Mouse (Mus musculus): ENCODE results near the gene Zfp791. TPM values are rescaled to one million over a fixed set of nuclear protein-coding genes. Genes with fewer than 3 reads are reported as not detected.

The Zfp791 gene
- polyA plus RNA-seq, 1 experiment from 2014 or later: 2.3 TPM

- H3K36me3 ChIP-seq: peaks cover 25% of the 10 kb centered on the region
- no peak within 1 kb of the TSS for H3K27ac ChIP-seq
- no peaks in the 10 kb centered on the region for H3K27me3 ChIP-seq
- no peak within 1 kb of the TSS for H3K9ac ChIP-seq
- no peaks in the 10 kb centered on the region for H3K9me3 ChIP-seq
- no peak for ATAC-seq (ENCODE audit: insufficient number of reproducible peaks, insufficient read depth, low FRiP score, low TSS enrichment)
- no peak within 1 kb of the TSS for H3K4me2 ChIP-seq (replicated peaks)
- H3K4me1 ChIP-seq: no peaks in the 10 kb centered on the region
- no peak within 1 kb of the TSS for H3K4me3 ChIP-seq
These were observed 54.9 kb downstream of the Zfp791 start, which contains the start of gene Gm5741 for GRCm38 (mm10) chr8:85067982-85068381. Gm5741 (minus strand) TSS chr8:85067982.

GRCm38 (mm10) chr8:85067155-85067554 lies 55.7 kb downstream of the Zfp791 start:
- H3K9ac ChIP-seq: no peak overlapping the region
- H3K9me3 ChIP-seq: no peaks in the 10 kb centered on the region
- no peak overlapping the region for H3K4me3 ChIP-seq
- ATAC-seq (ENCODE audit: insufficient number of reproducible peaks, insufficient read depth, low FRiP score, low TSS enrichment): no peak
- H3K4me1 ChIP-seq: no peaks in the 10 kb centered on the region
- WGBS: 96% methylated on average over 2 of the region's 2 CpGs
- peaks cover 32% of the 10 kb centered on the region for H3K36me3 ChIP-seq
- no peak overlapping the region for H3K27ac ChIP-seq
- no peaks in the 10 kb centered on the region for H3K27me3 ChIP-seq
- no peak overlapping the region for H3K4me2 ChIP-seq (replicated peaks)

GRCm38 (mm10) chr8:85065213-85065612 lies 57.7 kb downstream of the Zfp791 start:
- Histone ChIP-seq H3K4me2 (replicated peaks) (no peak overlapping the region), H3K4me1 (peaks cover 18% of the 10 kb centered on the region), H3K9me3 (no peaks in the 10 kb centered on the region), H3K36me3 (peaks cover 32% of the 10 kb centered on the region), H3K27me3 (no peaks in the 10 kb centered on the region), H3K27ac (no peak overlapping the region), H3K9ac (no peak overlapping the region), H3K4me3 (no peak overlapping the region)
- ATAC-seq (ENCODE audit: insufficient number of reproducible peaks, insufficient read depth, low FRiP score, low TSS enrichment): no peak
- WGBS: 34% methylated on average over 2 of the region's 2 CpGs

- H3K4me1 ChIP-seq: peaks cover 18% of the 10 kb centered on the region
- H3K36me3 ChIP-seq: peaks cover 28% of the 10 kb centered on the region; the same call in 1 of the 2 replicates
- H3K9ac ChIP-seq: no peak overlapping the region
- no peak overlapping the region for H3K4me2 ChIP-seq (replicated peaks)
- H3K4me3 ChIP-seq: no peak overlapping the region
- no peaks in the 10 kb centered on the region for H3K9me3 ChIP-seq
- H3K27me3 ChIP-seq: no peaks in the 10 kb centered on the region
- 94% methylated on average over 4 of the region's 4 CpGs for WGBS
- ATAC-seq (ENCODE audit: insufficient number of reproducible peaks, insufficient read depth, low FRiP score, low TSS enrichment): no peak
- H3K27ac ChIP-seq: no peak overlapping the region
These were observed 60.3 kb downstream of the Zfp791 start for GRCm38 (mm10) chr8:85062603-85063002.

GRCm38 (mm10) chr8:85059879-85060616 lies 62.8 kb downstream of the Zfp791 start, which contains the start of gene Fbxw9:
Fbxw9 (plus strand) TSS chr8:85060055.
- H3K36me3 ChIP-seq: peaks cover 32% of the 10 kb centered on the region
- no peaks in the 10 kb centered on the region for H3K9me3 ChIP-seq
- H3K4me3 ChIP-seq: peak within 1 kb of the TSS; percentile 84
- ATAC-seq (ENCODE audit: insufficient number of reproducible peaks, insufficient read depth, low FRiP score, low TSS enrichment): peak; percentile 80
- no peaks in the 10 kb centered on the region for H3K27me3 ChIP-seq
- under 1% methylated on average over 52 of the region's 53 CpGs for WGBS
- H3K27ac ChIP-seq: 0 out of 2 replicates have a peak within 1 kb of the TSS, but pooled peaks have one; percentile 9
- H3K4me1 ChIP-seq: peaks cover 18% of the 10 kb centered on the region
- H3K4me2 ChIP-seq (replicated peaks): peak within 1 kb of the TSS; percentile 96
- peak within 1 kb of the TSS; percentile 66 for H3K9ac ChIP-seq

Small RNAs within 50 kb of the gene (microRNA-seq; reads per million reads assigned to microRNA genes)
- gene Gm23388 (4.4 reads per million, percentile 18 among the genes with 10 or more reads in this experiment), gene Mir7070 (0.73 reads per million)

Other genes starting within 250 kb of the Zfp791 start
- 44.3 and 45.2 TPM in 2 replicates for gene Gcdh, start 229.2 kb downstream of the Zfp791 start, polyA plus RNA-seq (2016; fragmentation: Nextera tagmentation; extraction: Ambion mirVana)
- gene Klf1, start 221.2 kb downstream of the Zfp791 start, polyA plus RNA-seq (2016; fragmentation: Nextera tagmentation; extraction: Ambion mirVana): 4.7 and 5.4 TPM in 2 replicates
- gene Dnase2a, start 214.5 kb downstream of the Zfp791 start, polyA plus RNA-seq (2016; fragmentation: Nextera tagmentation; extraction: Ambion mirVana): 14.8 and 15.4 TPM in 2 replicates
- gene Mast1, start 185.7 kb downstream of the Zfp791 start, polyA plus RNA-seq (2016; fragmentation: Nextera tagmentation; extraction: Ambion mirVana): 5.3 and 5.7 TPM in 2 replicates
- gene Rtbdn, start 176.1 kb downstream of the Zfp791 start, polyA plus RNA-seq (2016; fragmentation: Nextera tagmentation; extraction: Ambion mirVana): 0.50 and 0.52 TPM in 2 replicates
- not detected in 2 replicates for gene Gm49661, start 153.7 kb downstream of the Zfp791 start, polyA plus RNA-seq (2016; fragmentation: Nextera tagmentation; extraction: Ambion mirVana)
- 1,038 and 1,130 TPM in 2 replicates for gene Prdx2, start 153.5 kb downstream of the Zfp791 start, polyA plus RNA-seq (2016; fragmentation: Nextera tagmentation; extraction: Ambion mirVana)
- 104 and 115 TPM in 2 replicates for gene Rnaseh2a, start 153.3 kb downstream of the Zfp791 start, polyA plus RNA-seq (2016; fragmentation: Nextera tagmentation; extraction: Ambion mirVana)
- 8.0 and 9.0 TPM in 2 replicates for gene Junb, start 144.4 kb downstream of the Zfp791 start, polyA plus RNA-seq (2016; fragmentation: Nextera tagmentation; extraction: Ambion mirVana)
- 20.6 TPM in 2 replicates for gene Hook2, start 132.5 kb downstream of the Zfp791 start, polyA plus RNA-seq (2016; fragmentation: Nextera tagmentation; extraction: Ambion mirVana)
- 0.08 TPM in 1 of 2 replicates, not detected in the other for gene Best2, start 108.6 kb downstream of the Zfp791 start, polyA plus RNA-seq (2016; fragmentation: Nextera tagmentation; extraction: Ambion mirVana)
- 125 and 132 TPM in 2 replicates for gene Asna1, start 97.8 kb downstream of the Zfp791 start, polyA plus RNA-seq (2016; fragmentation: Nextera tagmentation; extraction: Ambion mirVana)
- gene Trir, start 96.3 kb downstream of the Zfp791 start, polyA plus RNA-seq (2016; fragmentation: Nextera tagmentation; extraction: Ambion mirVana): 160 and 176 TPM in 2 replicates
- 31.7 and 33.3 TPM in 2 replicates for gene Tnpo2, start 86.2 kb downstream of the Zfp791 start, polyA plus RNA-seq (2016; fragmentation: Nextera tagmentation; extraction: Ambion mirVana)
- 32.8 and 35.8 TPM in 2 replicates for gene Fbxw9, start 63.0 kb downstream of the Zfp791 start, polyA plus RNA-seq (2016; fragmentation: Nextera tagmentation; extraction: Ambion mirVana)
- gene Gm5741, start 55.1 kb downstream of the Zfp791 start, polyA plus RNA-seq (2016; fragmentation: Nextera tagmentation; extraction: Ambion mirVana): 0.90 TPM in 1 of 2 replicates, not detected in the other
- 66.8 and 67.9 TPM in 2 replicates for gene Dhps, start 51.3 kb downstream of the Zfp791 start, polyA plus RNA-seq (2016; fragmentation: Nextera tagmentation; extraction: Ambion mirVana)
- gene Wdr83os, start 42.4 kb downstream of the Zfp791 start, polyA plus RNA-seq (2016; fragmentation: Nextera tagmentation; extraction: Ambion mirVana): 118 and 128 TPM in 2 replicates
- gene Wdr83, start 41.8 kb downstream of the Zfp791 start, polyA plus RNA-seq (2016; fragmentation: Nextera tagmentation; extraction: Ambion mirVana): 48.9 and 49.1 TPM in 2 replicates
- 25.9 and 27.6 TPM in 2 replicates for gene Man2b1, start 39.8 kb downstream of the Zfp791 start, polyA plus RNA-seq (2016; fragmentation: Nextera tagmentation; extraction: Ambion mirVana)
- gene Cks1brt, start 28.8 kb upstream of the Zfp791 start, polyA plus RNA-seq (2016; fragmentation: Nextera tagmentation; extraction: Ambion mirVana): not detected in 2 replicates
- gene Olfr371, start 102.9 kb upstream of the Zfp791 start, polyA plus RNA-seq (2016; fragmentation: Nextera tagmentation; extraction: Ambion mirVana): not detected in 2 replicates
- gene Orc6, start 176.5 kb upstream of the Zfp791 start, polyA plus RNA-seq (2016; fragmentation: Nextera tagmentation; extraction: Ambion mirVana): 118 and 124 TPM in 2 replicates
- gene Vps35, start 176.7 kb upstream of the Zfp791 start, polyA plus RNA-seq (2016; fragmentation: Nextera tagmentation; extraction: Ambion mirVana): 141 and 150 TPM in 2 replicates

Data from embryonic facial prominence, embryonic 12.5 days (tissue).